Mouse (Mus musculus): ENCODE results near the gene Bola1. TPM values are rescaled to one million over a fixed set of nuclear protein-coding genes. Genes with fewer than 3 reads are reported as not detected.
A peak's percentile ranks its signal among the peaks of the same experiment; 100 is the strongest.

Bola1 gene
- polyA plus RNA-seq, 1 experiment from 2014 or later = 56.1 TPM

DNA sequence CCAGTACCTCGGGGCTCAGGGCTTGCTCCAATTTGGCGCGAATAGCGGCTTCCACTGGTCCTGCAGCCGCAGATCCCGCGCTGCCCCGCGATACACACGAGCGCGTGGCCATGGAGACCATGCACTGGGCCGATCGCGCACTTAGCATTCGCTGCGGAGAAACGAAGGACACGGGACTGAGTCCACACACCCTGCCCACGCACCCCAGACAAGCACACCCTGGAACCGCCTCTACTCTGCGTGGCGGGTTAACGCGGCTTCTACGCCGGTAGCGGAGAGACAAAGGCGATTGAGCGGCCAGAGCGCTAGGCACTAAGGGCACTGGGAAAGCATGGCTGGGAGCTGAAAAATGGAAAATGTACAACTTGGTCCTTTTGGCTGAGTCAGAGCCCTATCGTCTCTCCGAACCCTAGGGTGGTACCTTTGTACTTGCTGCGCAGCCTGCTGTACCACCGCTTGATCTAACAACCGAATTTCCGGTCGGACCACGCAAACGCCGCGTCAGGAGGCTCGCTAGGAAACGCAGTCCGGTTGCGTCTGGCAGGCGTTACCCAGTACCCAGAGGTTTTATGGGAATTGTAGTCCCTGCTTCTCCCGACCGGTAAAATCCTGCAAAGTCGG lies 22.3 kb downstream of the Bola1 start:
- Histone ChIP-seq H3K4me2 (ENCODE audit: low read length) (peak overlapping the region; percentile 83), H3K27ac (replicated peaks in 1 of 2; ENCODE audit: control insufficient read depth in 1 of 2, insufficient read depth in 1 of 2, low read depth in 2 of 2, low read length in 2 of 2) (peak overlapping the region; percentile 76 to 90), H3K4me1 (ENCODE audit: control insufficient read depth in 2 of 2, insufficient read depth in 2 of 2, low read length in 2 of 2) (peaks cover 7 to 11% of the 10 kb centered on the region in 2 experiments), H3K9ac (ENCODE audit: low read length) (peak overlapping the region; percentile 80), H3K27me3 (ENCODE audit: control insufficient read depth, insufficient read depth, low read length) (no peaks in the 10 kb centered on the region), H3K4me3 (ENCODE audit: control insufficient read depth in 1 of 2, insufficient read depth in 1 of 2, low read depth in 1 of 2, low read length in 2 of 2) (peak overlapping the region; percentile 56 to 61), H3K9me3 (ENCODE audit: control insufficient read depth, low read length) (no peaks in the 10 kb centered on the region), H3K36me3 (ENCODE audit: control insufficient read depth, insufficient read depth, low read length) (peaks cover 25% of the 10 kb centered on the region)
- peak; percentile 89 for ATAC-seq (ENCODE audit: insufficient number of reproducible peaks, insufficient read depth, low FRiP score, low read depth)
- whole genome bisulfite sequencing = under 1% methylated on average over 50 of the region's 50 CpGs

DNA sequence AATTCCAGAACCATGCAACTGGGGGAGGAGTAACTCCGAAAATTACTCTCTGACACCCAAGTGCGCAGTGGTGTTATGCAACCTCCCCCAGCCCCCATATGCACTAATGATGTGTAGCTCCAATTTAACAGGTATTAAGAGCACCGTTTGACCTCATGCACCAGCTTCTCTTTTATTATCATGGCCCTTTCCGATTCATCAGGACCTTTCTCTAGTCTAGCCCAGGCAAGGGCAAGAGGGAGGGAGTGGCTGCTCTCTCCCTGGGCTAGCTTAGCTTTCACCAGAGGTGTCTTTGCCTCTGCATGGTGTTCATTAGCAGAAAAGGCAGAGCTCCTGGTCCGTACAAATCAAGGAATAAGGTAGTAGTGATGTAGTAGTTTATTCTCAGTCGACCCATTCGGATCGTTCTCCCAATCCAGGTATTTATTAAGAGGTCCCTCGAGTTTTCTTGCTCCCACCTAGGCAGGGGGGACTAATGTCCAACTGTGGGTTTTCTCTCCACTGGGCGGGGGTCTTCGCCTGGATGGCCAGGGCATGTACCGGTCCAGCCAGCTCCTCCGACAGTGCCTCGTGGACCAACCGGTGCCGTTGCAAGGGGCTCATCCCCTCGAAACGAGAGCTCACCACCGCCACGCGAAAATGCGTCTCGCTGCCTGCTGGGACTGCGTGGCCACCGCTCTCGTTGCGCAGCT lies 22.9 kb downstream of the Bola1 start:
- no peaks in the 10 kb centered on the region for H3K9me3 ChIP-seq (ENCODE audit: control insufficient read depth, low read length)
- peak overlapping the region; percentile 83 for H3K4me2 ChIP-seq (ENCODE audit: low read length)
- H3K4me1 ChIP-seq (ENCODE audit: control insufficient read depth in 2 of 2, insufficient read depth in 2 of 2, low read length in 2 of 2) = peaks cover 7 to 11% of the 10 kb centered on the region in 2 experiments
- H3K36me3 ChIP-seq (ENCODE audit: control insufficient read depth, insufficient read depth, low read length) = peaks cover 32% of the 10 kb centered on the region
- 20% methylated on average over 27 of the region's 27 CpGs for WGBS
- H3K27me3 ChIP-seq (ENCODE audit: control insufficient read depth, insufficient read depth, low read length) = no peaks in the 10 kb centered on the region
- H3K9ac ChIP-seq (ENCODE audit: low read length) = peak overlapping the region; percentile 80
- H3K27ac ChIP-seq (replicated peaks in 1 of 2; ENCODE audit: control insufficient read depth in 1 of 2, insufficient read depth in 1 of 2, low read depth in 2 of 2, low read length in 2 of 2) = peak overlapping the region; percentile 76 to 90; a peak in 3 of 4 replicates
- ATAC-seq (ENCODE audit: insufficient number of reproducible peaks, insufficient read depth, low FRiP score, low read depth) = no peak
- H3K4me3 ChIP-seq (ENCODE audit: control insufficient read depth in 1 of 2, insufficient read depth in 1 of 2, low read depth in 1 of 2, low read length in 2 of 2) = peak overlapping the region; percentile 56 to 61

DNA sequence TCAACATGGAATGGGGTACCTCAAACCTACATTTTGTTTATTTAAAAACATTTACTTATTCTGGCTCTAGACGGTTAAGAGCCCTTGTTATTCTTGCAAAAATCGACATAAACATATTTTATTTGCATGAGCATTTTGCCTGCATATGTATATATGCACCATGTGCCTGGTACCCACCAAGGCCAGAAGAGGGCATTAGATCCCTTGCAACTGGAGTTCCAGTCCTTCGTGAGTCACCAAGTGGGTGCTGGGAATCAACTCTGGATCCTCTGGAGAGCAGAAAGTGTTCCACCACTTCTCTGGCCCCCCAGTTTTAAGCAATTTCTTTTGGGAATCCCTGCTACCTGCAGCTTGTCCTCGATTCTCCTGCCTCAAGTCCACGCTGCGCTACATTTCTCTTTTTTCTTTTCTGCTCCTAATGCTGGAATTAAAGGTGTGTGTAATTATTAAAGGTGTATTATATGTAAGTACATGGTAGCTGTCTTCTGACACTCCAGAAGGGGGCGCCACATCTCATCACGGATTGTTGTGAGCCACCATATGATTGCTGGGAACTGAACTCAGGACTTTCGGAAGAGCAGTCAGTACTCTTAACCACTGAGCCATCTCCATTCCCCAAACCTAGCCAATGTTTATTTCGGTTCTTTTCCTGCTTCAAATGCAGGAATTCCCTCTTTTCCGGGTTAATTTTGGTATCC lies 23.7 kb downstream of the Bola1 start:
- H3K4me2 ChIP-seq (ENCODE audit: low read length) = no peak overlapping the region
- H3K4me3 ChIP-seq (ENCODE audit: control insufficient read depth in 1 of 2, insufficient read depth in 1 of 2, low read depth in 1 of 2, low read length in 2 of 2) = no peak overlapping the region
- no peak overlapping the region for H3K9ac ChIP-seq (ENCODE audit: low read length)
- H3K4me1 ChIP-seq (ENCODE audit: control insufficient read depth in 2 of 2, insufficient read depth in 2 of 2, low read length in 2 of 2) = peaks cover 7 to 11% of the 10 kb centered on the region in 2 experiments
- H3K27me3 ChIP-seq (ENCODE audit: control insufficient read depth, insufficient read depth, low read length) = no peaks in the 10 kb centered on the region
- no peak overlapping the region for H3K27ac ChIP-seq (replicated peaks in 1 of 2; ENCODE audit: control insufficient read depth in 1 of 2, insufficient read depth in 1 of 2, low read depth in 2 of 2, low read length in 2 of 2)
- 90% methylated on average over 11 of the region's 11 CpGs for WGBS
- ATAC-seq (ENCODE audit: insufficient number of reproducible peaks, insufficient read depth, low FRiP score, low read depth) = no peak
- no peaks in the 10 kb centered on the region for H3K9me3 ChIP-seq (ENCODE audit: control insufficient read depth, low read length)
- peaks cover 40% of the 10 kb centered on the region for H3K36me3 ChIP-seq (ENCODE audit: control insufficient read depth, insufficient read depth, low read length)

DNA sequence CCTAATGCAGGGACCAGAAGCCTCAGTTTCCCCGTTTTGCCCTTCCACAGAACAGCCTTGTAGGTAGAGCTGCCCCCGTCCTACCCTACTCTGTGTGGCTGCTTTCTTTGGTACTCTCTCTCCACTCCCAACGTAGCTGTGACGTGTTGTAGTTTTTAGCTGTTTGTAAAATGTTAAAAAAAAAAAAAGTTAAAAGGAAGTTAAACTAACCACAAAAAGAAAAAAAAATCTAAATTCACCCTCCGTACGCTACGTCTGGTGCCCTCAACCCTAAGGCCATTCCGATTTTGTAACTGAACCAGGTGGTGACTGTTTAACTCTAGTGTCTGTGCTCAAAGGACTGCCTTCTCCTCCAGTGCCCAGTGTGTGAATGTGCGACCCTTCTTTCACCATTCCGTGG lies 24.5 kb downstream of the Bola1 start:
- ATAC-seq (ENCODE audit: insufficient number of reproducible peaks, insufficient read depth, low FRiP score, low read depth) = no peak
- 90% methylated on average over 10 of the region's 10 CpGs for WGBS
- peaks cover 48% of the 10 kb centered on the region for H3K36me3 ChIP-seq (ENCODE audit: control insufficient read depth, insufficient read depth, low read length)

DNA sequence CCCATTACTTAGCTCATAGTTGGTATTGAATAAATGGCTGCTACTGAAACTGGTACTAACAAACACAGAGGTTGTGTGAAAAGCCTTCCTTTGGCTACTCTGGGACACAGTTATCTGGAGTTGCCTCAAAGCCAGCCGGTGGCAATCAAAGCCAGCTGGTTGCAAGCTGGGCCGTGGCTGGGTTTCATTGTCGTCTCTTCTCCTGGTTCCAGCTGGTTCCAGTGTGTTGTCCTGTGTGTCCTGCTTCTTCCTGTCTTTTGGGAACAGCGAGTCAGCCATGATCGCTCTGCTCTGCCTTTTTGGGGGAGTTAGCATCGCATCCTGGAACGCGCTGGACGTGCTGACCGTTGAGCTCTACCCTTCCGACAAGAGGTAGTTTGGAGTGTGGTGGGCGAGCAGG lies 26.5 kb downstream of the Bola1 start:
- no peaks in the 10 kb centered on the region for H3K9me3 ChIP-seq (ENCODE audit: control insufficient read depth, low read length)
- no peak for ATAC-seq (ENCODE audit: insufficient number of reproducible peaks, insufficient read depth, low FRiP score, low read depth)
- peaks cover 6 to 9% of the 10 kb centered on the region in 2 experiments for H3K4me1 ChIP-seq (ENCODE audit: control insufficient read depth in 2 of 2, insufficient read depth in 2 of 2, low read length in 2 of 2)
- WGBS = 55% methylated on average over 12 of the region's 12 CpGs
- peaks cover 66% of the 10 kb centered on the region for H3K36me3 ChIP-seq (ENCODE audit: control insufficient read depth, insufficient read depth, low read length)
- no peak overlapping the region for H3K9ac ChIP-seq (ENCODE audit: low read length)
- no peak overlapping the region for H3K4me3 ChIP-seq (ENCODE audit: control insufficient read depth in 1 of 2, insufficient read depth in 1 of 2, low read depth in 1 of 2, low read length in 2 of 2)
- H3K27me3 ChIP-seq (ENCODE audit: control insufficient read depth, insufficient read depth, low read length) = no peaks in the 10 kb centered on the region
- no peak overlapping the region for H3K27ac ChIP-seq (replicated peaks in 1 of 2; ENCODE audit: control insufficient read depth in 1 of 2, insufficient read depth in 1 of 2, low read depth in 2 of 2, low read length in 2 of 2)
- H3K4me2 ChIP-seq (ENCODE audit: low read length) = no peak overlapping the region

More for the DNA sequence above, 24.5 kb downstream of the Bola1 start:
- no peak overlapping the region for H3K9ac ChIP-seq (ENCODE audit: low read length)
- H3K4me2 ChIP-seq (ENCODE audit: low read length) = no peak overlapping the region
- H3K9me3 ChIP-seq (ENCODE audit: control insufficient read depth, low read length) = no peaks in the 10 kb centered on the region
- H3K4me1 ChIP-seq (ENCODE audit: control insufficient read depth in 2 of 2, insufficient read depth in 2 of 2, low read length in 2 of 2) = peaks cover 7 to 11% of the 10 kb centered on the region in 2 experiments
- H3K27me3 ChIP-seq (ENCODE audit: control insufficient read depth, insufficient read depth, low read length) = no peaks in the 10 kb centered on the region
- no peak overlapping the region for H3K4me3 ChIP-seq (ENCODE audit: control insufficient read depth in 1 of 2, insufficient read depth in 1 of 2, low read depth in 1 of 2, low read length in 2 of 2)
- H3K27ac ChIP-seq (replicated peaks in 1 of 2; ENCODE audit: control insufficient read depth in 1 of 2, insufficient read depth in 1 of 2, low read depth in 2 of 2, low read length in 2 of 2) = no peak overlapping the region

DNA sequence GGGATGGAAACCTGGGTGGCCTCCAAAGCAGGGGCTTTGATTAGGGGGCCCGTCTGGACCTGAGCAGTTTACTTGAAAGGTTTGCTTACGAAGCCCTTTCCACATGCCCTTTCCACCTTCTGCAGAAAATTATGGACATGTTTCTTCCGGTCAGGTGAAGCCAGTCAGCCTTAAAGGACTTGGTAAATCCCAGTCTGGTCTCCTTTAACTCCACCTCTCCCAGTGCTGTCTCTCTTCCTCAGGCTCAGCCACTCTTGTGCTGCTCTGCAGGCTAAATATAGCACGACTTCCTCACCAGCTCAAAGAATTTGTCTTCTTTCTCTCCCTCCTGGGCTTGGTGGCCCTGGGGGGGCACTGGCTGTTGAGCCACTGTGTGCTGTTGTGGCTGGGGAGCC lies 37.1 kb downstream of the Bola1 start:
- Histone ChIP-seq H3K27ac (replicated peaks in 1 of 2; ENCODE audit: control insufficient read depth in 1 of 2, insufficient read depth in 1 of 2, low read depth in 2 of 2, low read length in 2 of 2) (peak overlapping the region; percentile 92 to 96), H3K36me3 (ENCODE audit: control insufficient read depth, insufficient read depth, low read length) (peaks cover 35% of the 10 kb centered on the region), H3K4me2 (ENCODE audit: low read length) (peak overlapping the region; percentile 78), H3K4me1 (ENCODE audit: control insufficient read depth in 2 of 2, insufficient read depth in 2 of 2, low read length in 2 of 2) (peaks cover 15 to 26% of the 10 kb centered on the region in 2 experiments), H3K9ac (ENCODE audit: low read length) (peak overlapping the region; percentile 84), H3K9me3 (ENCODE audit: control insufficient read depth, low read length) (no peaks in the 10 kb centered on the region), H3K27me3 (ENCODE audit: control insufficient read depth, insufficient read depth, low read length) (no peaks in the 10 kb centered on the region), H3K4me3 (ENCODE audit: control insufficient read depth in 1 of 2, insufficient read depth in 1 of 2, low read depth in 1 of 2, low read length in 2 of 2) (peak overlapping the region; percentile 69 to 90)
- WGBS = 6% methylated on average over 4 of the region's 4 CpGs
- ATAC-seq (ENCODE audit: insufficient number of reproducible peaks, insufficient read depth, low FRiP score, low read depth) = peak; percentile 63

DNA sequence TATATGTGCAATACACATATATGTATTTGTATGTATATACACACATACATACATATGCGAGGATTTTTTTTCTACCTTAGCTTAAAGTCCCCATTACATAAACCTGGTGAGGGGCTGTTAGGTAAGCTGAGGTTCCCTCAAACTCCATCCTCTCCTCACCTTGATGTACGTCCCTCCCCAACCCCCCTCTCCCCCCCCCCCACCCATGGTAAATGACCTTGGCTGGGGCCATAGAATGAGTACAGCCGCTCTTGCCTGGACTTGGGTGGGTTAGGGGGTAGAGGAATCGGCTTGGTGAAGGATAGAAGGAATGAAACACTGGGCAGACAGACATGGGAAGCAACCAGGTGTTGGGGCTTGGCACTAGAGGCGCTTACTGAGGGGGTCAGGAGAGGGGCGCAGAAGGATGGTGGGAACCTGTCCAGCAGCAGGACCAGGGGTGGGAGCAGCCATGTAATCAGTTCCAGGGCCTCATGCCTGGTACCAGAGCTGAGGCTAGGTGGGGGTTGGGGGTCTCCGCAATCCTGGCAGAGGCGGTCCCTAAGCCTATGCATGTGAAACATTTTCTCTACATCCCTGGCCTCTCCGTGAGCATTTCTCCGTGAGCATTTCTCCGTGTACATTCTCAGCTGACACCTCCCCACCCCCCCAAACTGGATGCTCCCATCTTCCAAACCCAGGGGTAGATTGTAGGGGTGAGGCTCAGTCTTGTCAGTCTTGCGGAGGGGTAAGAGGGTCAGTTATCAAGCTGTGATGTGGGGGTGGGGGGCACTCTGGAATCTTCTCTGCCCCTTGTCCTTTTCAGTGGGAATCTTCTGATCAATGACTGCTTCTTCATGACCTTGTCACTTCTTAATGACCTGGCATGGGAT lies 37.8 kb downstream of the Bola1 start:
- H3K9me3 ChIP-seq (ENCODE audit: control insufficient read depth, low read length) = no peaks in the 10 kb centered on the region
- WGBS = 15% methylated on average over 12 of the region's 12 CpGs
- peak overlapping the region; percentile 84 for H3K9ac ChIP-seq (ENCODE audit: low read length)
- peak overlapping the region; percentile 92 to 96 for H3K27ac ChIP-seq (replicated peaks in 1 of 2; ENCODE audit: control insufficient read depth in 1 of 2, insufficient read depth in 1 of 2, low read depth in 2 of 2, low read length in 2 of 2)
- H3K36me3 ChIP-seq (ENCODE audit: control insufficient read depth, insufficient read depth, low read length) = peaks cover 35% of the 10 kb centered on the region
- peak overlapping the region; percentile 69 to 90 for H3K4me3 ChIP-seq (ENCODE audit: control insufficient read depth in 1 of 2, insufficient read depth in 1 of 2, low read depth in 1 of 2, low read length in 2 of 2)
- H3K4me2 ChIP-seq (ENCODE audit: low read length) = peak overlapping the region; percentile 78
- H3K27me3 ChIP-seq (ENCODE audit: control insufficient read depth, insufficient read depth, low read length) = no peaks in the 10 kb centered on the region
- H3K4me1 ChIP-seq (ENCODE audit: control insufficient read depth in 2 of 2, insufficient read depth in 2 of 2, low read length in 2 of 2) = peaks cover 15 to 26% of the 10 kb centered on the region in 2 experiments
- ATAC-seq (ENCODE audit: insufficient number of reproducible peaks, insufficient read depth, low FRiP score, low read depth) = no peak
